In the genomic region with DNA sequence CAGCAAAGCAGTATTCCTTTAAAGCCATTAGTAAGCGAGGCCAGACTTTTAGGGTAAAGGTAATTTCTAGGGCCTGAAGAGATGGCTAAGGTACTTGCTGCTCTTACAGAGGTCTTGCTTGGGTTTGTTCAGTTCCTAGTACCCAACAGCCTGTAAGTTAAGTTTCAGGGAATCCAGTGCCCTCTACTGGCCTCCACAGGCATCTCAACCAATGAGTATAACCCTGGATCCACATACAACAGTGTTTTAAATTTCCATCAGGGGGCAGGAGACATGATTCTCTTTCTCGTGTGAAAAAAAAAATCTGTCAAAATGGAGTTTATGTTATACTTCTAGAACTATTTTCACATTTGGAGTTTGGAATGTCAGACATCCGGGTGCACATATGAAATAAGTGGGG, we compare ENCODE assay signal across 8 mouse cellular contexts. TPM values are rescaled to one million over a fixed set of nuclear protein-coding genes. Genes with fewer than 3 reads are reported as not detected.
DNase-seq lines count a peak whose midpoint lies in the region; ATAC-seq and TF ChIP-seq lines count a peak whose summit lies in the region.

No protein-coding gene starts in this region.

- H3K36me3 ChIP-seq in lung, embryonic 14.5 days (ENCODE audit: insufficient read depth) = no peaks in the 10 kb centered on the region
- no peaks in the 10 kb centered on the region for H3K36me3 ChIP-seq in embryonic facial prominence, embryonic 11.5 days (replicated peaks; ENCODE audit: control insufficient read depth, insufficient read depth, low read depth, low read length)
- no peaks in the 10 kb centered on the region for H3K36me3 ChIP-seq in liver, embryonic 14.5 days (replicated peaks; ENCODE audit: control insufficient read depth, insufficient read depth, low read depth)

- no peaks in the 10 kb centered on the region for H3K4me1 ChIP-seq in lung, embryonic 14.5 days (ENCODE audit: insufficient read depth)
- H3K4me1 ChIP-seq in lung, adult 2 months (ENCODE audit: control insufficient read depth, insufficient read depth, low read length) = no peaks in the 10 kb centered on the region
- no peaks in the 10 kb centered on the region for H3K4me1 ChIP-seq in embryonic facial prominence, embryonic 11.5 days (ENCODE audit: control insufficient read depth, insufficient read depth, low read length)
- peaks cover 2 to 3% of the 10 kb centered on the region in 2 experiments for H3K4me1 ChIP-seq in liver, embryonic 14.5 days (replicated peaks; ENCODE audit: control insufficient read depth in 2 of 2, insufficient read depth in 2 of 2, low read length in 1 of 2)

- H3K27me3 ChIP-seq in lung, embryonic 14.5 days (ENCODE audit: insufficient read depth, low read length) = no peaks in the 10 kb centered on the region
- H3K27me3 ChIP-seq in embryonic facial prominence, embryonic 11.5 days (ENCODE audit: control insufficient read depth, insufficient read depth, low read length) = no peaks in the 10 kb centered on the region
- no peaks in the 10 kb centered on the region for H3K27me3 ChIP-seq in liver, embryonic 14.5 days (ENCODE audit: control insufficient read depth, insufficient read depth, low read length)

- peak; percentile 68 for TF ChIP-seq CTCF in lung, embryonic 14.5 days (IDR thresholded peaks at IDR 0.05; ENCODE audit: low read depth)
- no peak for TF ChIP-seq CTCF in lung, adult 2 months (IDR thresholded peaks at IDR 0.05; ENCODE audit: insufficient read depth, low read length)
- peak; percentile 67 for TF ChIP-seq CTCF in liver, embryonic 14.5 days (IDR thresholded peaks at IDR 0.05; ENCODE audit: low read depth)

- TF ChIP-seq EP300 in liver, embryonic 14.5 days (IDR thresholded peaks at IDR 0.05; ENCODE audit: low read depth) = no peak

- H3K27ac ChIP-seq in lung, embryonic 14.5 days (ENCODE audit: low read depth) = no peak overlapping the region
- no peak overlapping the region for H3K27ac ChIP-seq in embryonic facial prominence, embryonic 11.5 days (replicated peaks; ENCODE audit: low read depth, low read length)
- H3K27ac ChIP-seq in liver, embryonic 14.5 days = no peak overlapping the region

- WGBS in lung, embryonic 14.5 days = 52% methylated on average over 3 of the region's 3 CpGs
- WGBS in lung, adult 2 months = 48% methylated on average over 3 of the region's 3 CpGs
- 49% methylated on average over 3 of the region's 3 CpGs for WGBS in embryonic facial prominence, embryonic 11.5 days
- 39% methylated on average over 3 of the region's 3 CpGs for WGBS in liver, embryonic 14.5 days (ENCODE audit: insufficient replicate concordance)

- ATAC-seq in lung, embryonic 14.5 days (ENCODE audit: insufficient read depth) = no peak
- no peak for ATAC-seq in embryonic facial prominence, embryonic 11.5 days (replicated peaks; ENCODE audit: insufficient number of reproducible peaks, low FRiP score, low TSS enrichment, low read depth)
- ATAC-seq in liver, embryonic 14.5 days (ENCODE audit: insufficient read depth) = peak; percentile 57; the same call in 1 of the 2 replicates

- H3K4me2 ChIP-seq in lung, embryonic 14.5 days = no peak overlapping the region
- no peak overlapping the region for H3K4me2 ChIP-seq in embryonic facial prominence, embryonic 11.5 days (ENCODE audit: low read depth, low read length)
- H3K4me2 ChIP-seq in liver, embryonic 14.5 days (ENCODE audit: low read depth) = no peak overlapping the region

- DNase-seq in cerebellum, postnatal 14 days = peak; percentile 64 to 69
- DNase-seq in cerebellum, adult 8-10 months = no peak
- peak; percentile 76 for DNase-seq in lung, embryonic 14.5 days
- DNase-seq in lung, adult 2 months = no peak
- DNase-seq in embryonic facial prominence, embryonic 11.5 days (ENCODE audit: low spot score) = peak; percentile 67
- peak in 1 of 3 experiments; percentile 40 for DNase-seq in liver, embryonic 14.5 days (ENCODE audit: low read depth in 3 of 3, low spot score in 3 of 3)
- peak; percentile 58 to 80 for DNase-seq in thymus, postnatal 10 days (ENCODE audit: low spot score in 2 of 2)
- DNase-seq in right cerebral cortex, postnatal 10 days (ENCODE audit: low spot score in 2 of 2) = no peak

- H3K9ac ChIP-seq in lung, embryonic 14.5 days = no peak overlapping the region
- H3K9ac ChIP-seq in embryonic facial prominence, embryonic 11.5 days (replicated peaks; ENCODE audit: low read length) = no peak overlapping the region
- no peak overlapping the region for H3K9ac ChIP-seq in liver, embryonic 14.5 days (replicated peaks)

- H3K9me3 ChIP-seq in lung, embryonic 14.5 days (ENCODE audit: low read depth, low read length) = no peaks in the 10 kb centered on the region
- no peaks in the 10 kb centered on the region for H3K9me3 ChIP-seq in embryonic facial prominence, embryonic 11.5 days (replicated peaks; ENCODE audit: control insufficient read depth, low read length)
- no peaks in the 10 kb centered on the region for H3K9me3 ChIP-seq in liver, embryonic 14.5 days (ENCODE audit: control insufficient read depth, low read length)

- no peak overlapping the region for H3K4me3 ChIP-seq in lung, embryonic 14.5 days (ENCODE audit: low read depth, low read length)
- H3K4me3 ChIP-seq in lung, adult 2 months (replicated peaks; ENCODE audit: extremely low read depth, low read depth, low read length) = no peak overlapping the region
- no peak overlapping the region for H3K4me3 ChIP-seq in embryonic facial prominence, embryonic 11.5 days (ENCODE audit: low read depth, low read length)
- no peak overlapping the region for H3K4me3 ChIP-seq in liver, embryonic 14.5 days (ENCODE audit: insufficient read depth in 1 of 2, low read depth in 2 of 2, low read length in 2 of 2)

- TF ChIP-seq POLR2A in lung, adult 2 months (IDR thresholded peaks at IDR 0.05; ENCODE audit: borderline replicate concordance, extremely low read depth, low read depth, low read length) = no peak

RNA-seq across cellular contexts. Expression of a gene that starts 5.8 kb away (rescaled TPM):
- 424 and 430 TPM in 2 replicates for polyA plus RNA-seq in lung, embryonic 14.5 days (2014; fragmentation: Nextera tagmentation; extraction: Ambion mirVana)
- 49.9 and 84.0 TPM in 2 replicates for polyA plus RNA-seq in lung, adult 2 months (2012; rRNA removed)
- 484 and 505 TPM in 2 replicates for polyA plus RNA-seq in embryonic facial prominence, embryonic 11.5 days (2014; fragmentation: Nextera tagmentation; extraction: Ambion mirVana)
- polyA plus RNA-seq in liver, embryonic 14.5 days (2012; rRNA removed) = 94.7 and 146 TPM in 2 replicates
- polyA plus RNA-seq in liver, embryonic 14.5 days (2014; fragmentation: Nextera tagmentation; extraction: Ambion mirVana) = 281 and 289 TPM in 2 replicates

RNA-seq across cellular contexts. Expression of a gene that starts 27.2 kb away (rescaled TPM):
- 129 and 135 TPM in 2 replicates for polyA plus RNA-seq in lung, embryonic 14.5 days (2014; fragmentation: Nextera tagmentation; extraction: Ambion mirVana)
- 32.3 and 33.5 TPM in 2 replicates for polyA plus RNA-seq in lung, adult 2 months (2012; rRNA removed)
- polyA plus RNA-seq in embryonic facial prominence, embryonic 11.5 days (2014; fragmentation: Nextera tagmentation; extraction: Ambion mirVana) = 141 and 160 TPM in 2 replicates
- polyA plus RNA-seq in liver, embryonic 14.5 days (2012; rRNA removed) = 16.0 and 28.1 TPM in 2 replicates
- 48.9 and 55.0 TPM in 2 replicates for polyA plus RNA-seq in liver, embryonic 14.5 days (2014; fragmentation: Nextera tagmentation; extraction: Ambion mirVana)

Comparison
In these comparisons a context has a peak if more than half of its experiments do, and no peak if none do; other contexts are left out.
1. DNase-seq: peak in cerebellum, postnatal 14 days (2 of 2), lung, embryonic 14.5 days (single experiment), embryonic facial prominence, embryonic 11.5 days (single experiment) and thymus, postnatal 10 days (2 of 2); none in cerebellum, adult 8-10 months (single experiment), lung, adult 2 months (single experiment) and right cerebral cortex, postnatal 10 days (0 of 2).